Mouse (Mus musculus) mammary gland, adult 2 months (tissue): Measurements from ENCODE around the gene Gdf3. TPM values are rescaled to one million over a fixed set of nuclear protein-coding genes. Genes with fewer than 3 reads are reported as not detected.

Experiments
- polyA plus RNA-seq: library from polyadenylated mRNA; depleted of rRNA; stranded (reverse); fragments of >200 nt; gene quantifications from 2 replicates; pipeline ENCODE4 v1.2.3, GENCODE M21; 2012; ENCODE audit warnings: low replicate concordance; rRNA removed

Gdf3 gene
- polyA plus RNA-seq = 0.10 TPM in 2 replicates

GRCm38 (mm10) chr6:122609771-122610170 lies at the start of gene Gdf3:
Gdf3 (minus strand) TSS chr6:122610087.

DNA sequence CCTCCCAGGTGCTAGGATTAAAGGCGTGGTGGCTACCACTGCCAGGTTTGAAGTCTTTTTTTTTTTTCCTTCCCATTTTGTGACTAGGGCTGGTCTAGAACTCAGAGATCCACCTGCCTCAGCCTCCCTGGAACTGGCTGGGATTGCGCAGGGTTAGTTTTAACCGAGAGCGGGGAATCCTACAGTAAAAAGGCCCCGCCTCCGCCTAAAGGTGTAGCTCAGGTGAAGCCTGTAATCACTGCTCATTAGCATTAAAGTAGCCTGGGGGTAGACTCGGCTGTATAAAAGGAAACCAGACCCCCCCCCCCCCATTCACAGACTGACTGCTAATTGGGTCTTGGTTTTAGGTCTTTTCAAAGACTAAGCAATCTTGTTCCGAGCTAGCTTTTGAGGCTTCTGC lies 16.2 kb upstream of the Gdf3 start, which contains the start of gene Dppa3:
Gene Dppa3, plus strand, starts transcription at position 301 of the 400 bp plus-strand sequence.

DNA sequence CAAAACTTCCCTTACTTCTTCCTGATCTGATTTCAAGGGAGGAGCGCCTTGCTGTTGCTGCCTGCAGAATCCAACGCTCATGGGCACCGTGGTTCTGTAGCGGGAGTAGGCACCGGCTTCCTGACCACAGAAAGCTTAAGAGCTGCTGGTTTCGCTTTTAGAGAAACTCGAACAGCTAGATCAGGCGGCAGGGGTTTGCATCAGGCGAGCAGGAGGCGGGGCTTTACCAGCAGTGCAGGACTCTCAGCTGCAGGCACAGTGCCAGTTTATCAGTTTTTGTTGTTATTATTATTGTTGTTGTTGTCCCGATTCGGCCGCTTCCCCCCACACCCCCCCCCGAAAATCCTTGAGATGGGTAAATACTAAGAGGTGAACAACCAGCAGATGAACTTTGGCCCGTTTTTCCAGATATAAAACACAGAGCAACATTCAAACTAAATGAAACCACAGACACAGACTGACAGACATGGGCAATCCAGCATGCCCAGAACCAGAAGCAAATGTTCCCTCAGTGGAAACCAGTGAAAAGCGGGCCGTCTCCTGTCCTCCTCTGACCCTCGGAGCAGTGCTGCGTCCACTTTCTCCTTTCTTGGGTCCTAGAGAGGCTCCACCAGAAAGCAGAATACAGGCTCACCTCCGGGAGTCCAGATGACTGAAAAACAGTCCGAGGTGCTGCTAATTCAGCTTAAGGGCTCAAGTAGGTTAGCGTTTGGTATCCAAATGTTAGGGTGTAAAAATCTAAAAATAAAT lies 7.5 kb downstream of the Gdf3 start, which contains the start of gene Apobec1:
Gene Apobec1, minus strand, starts transcription at position 203 of the 750 bp plus-strand sequence.

Other genes starting within 250 kb of the Gdf3 start
- gene Rimklb, start 111.3 kb downstream of the Gdf3 start, polyA plus RNA-seq = 0.26 and 0.29 TPM in 2 replicates
- 325 and 525 TPM in 2 replicates for gene Mfap5, start 104.2 kb downstream of the Gdf3 start, polyA plus RNA-seq
- gene Aicda, start 56.3 kb downstream of the Gdf3 start, polyA plus RNA-seq = 0.43 TPM in 1 of 2 replicates, not detected in the other
- gene Apobec1, start 7.6 kb downstream of the Gdf3 start, polyA plus RNA-seq = 44.7 and 63.3 TPM in 2 replicates
- gene Dppa3, start 16.3 kb upstream of the Gdf3 start, polyA plus RNA-seq = not detected in 2 replicates
- 0.14 and 0.22 TPM in 2 replicates for gene Nanog, start 97.4 kb upstream of the Gdf3 start, polyA plus RNA-seq
- 5.2 and 7.5 TPM in 2 replicates for gene Slc2a3, start 191.6 kb upstream of the Gdf3 start, polyA plus RNA-seq
- 12.5 and 17.2 TPM in 2 replicates for gene Foxj2, start 209.8 kb upstream of the Gdf3 start, polyA plus RNA-seq
- 5.6 and 17.1 TPM in 2 replicates for gene C3ar1, start 246.1 kb upstream of the Gdf3 start, polyA plus RNA-seq